Mouse (Mus musculus) cerebellum, adult 18-20 months (tissue): ENCODE measurements at regions not wholly inside any gene's neighbourhood (a gene's known extent, or its start where the extent isn't known, plus 50 kb on each side); places are given as distances from the start of the nearest gene placed in this dataset.

Experiments used
- DNase-seq, 2 experiments: peaks; one replicate each; pipeline ENCODE4 v3.0.0; 2021

DNA sequence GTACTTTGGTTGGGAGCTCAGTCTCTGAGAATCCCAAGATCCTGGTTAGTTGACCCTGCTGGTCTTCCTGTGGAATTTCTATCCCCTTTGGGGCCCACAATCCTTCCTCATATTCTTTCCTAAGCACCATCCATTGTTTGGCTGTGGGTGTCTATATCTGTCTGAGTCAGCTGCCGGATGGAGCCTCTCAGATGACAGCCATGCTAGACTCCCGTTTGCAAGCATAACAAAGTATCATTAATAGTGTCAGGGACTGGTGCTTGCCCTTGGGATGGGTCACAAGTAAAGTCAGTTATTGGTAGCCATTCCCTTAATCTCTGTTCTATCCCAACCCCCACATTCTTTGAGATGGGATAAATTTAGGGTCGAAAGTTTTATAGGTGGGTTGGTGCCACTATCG is 382.1 kb upstream of the Pou3f3 start:
- DNase-seq, result no peak

DNA sequence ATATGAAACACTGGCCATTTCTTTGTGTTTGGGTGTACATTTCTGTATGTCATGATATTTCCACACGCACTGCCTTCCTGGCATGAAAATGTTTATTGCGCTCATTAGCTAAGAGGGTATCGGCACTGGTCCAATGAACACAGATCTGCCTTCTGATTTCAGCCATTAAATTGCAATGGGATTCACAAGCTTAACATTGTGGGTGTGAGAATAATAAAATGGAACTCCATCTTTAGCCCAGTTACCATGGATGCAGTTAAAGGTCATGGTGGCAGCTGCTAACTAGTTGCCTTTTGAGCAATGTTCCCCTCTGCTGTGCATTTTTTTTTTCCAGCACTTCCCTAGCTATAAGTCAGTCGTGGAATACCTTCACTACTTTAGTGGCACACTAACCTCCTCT is 343.7 kb upstream of the Pou3f3 start:
- no peak for DNase-seq

DNA sequence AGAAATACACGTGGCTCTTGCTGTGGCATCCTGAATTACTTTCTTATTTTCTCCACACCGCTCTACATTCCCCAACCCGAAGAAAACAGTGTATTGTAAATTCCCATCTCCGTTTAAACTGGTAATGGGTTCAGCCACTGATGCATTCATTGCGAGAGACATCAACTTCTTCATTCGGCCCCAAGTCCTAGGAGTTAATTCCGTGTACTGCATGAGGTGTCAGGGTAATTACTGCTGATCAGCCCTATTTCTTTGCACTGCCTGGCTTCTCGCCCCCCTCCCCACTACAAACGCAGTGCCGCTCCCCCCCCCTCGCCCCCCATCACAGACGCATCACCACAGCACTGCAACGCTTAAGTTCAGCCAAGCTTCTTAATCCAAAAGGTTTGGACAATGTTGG is 343.2 kb upstream of the Pou3f3 start:
- no peak for DNase-seq

DNA sequence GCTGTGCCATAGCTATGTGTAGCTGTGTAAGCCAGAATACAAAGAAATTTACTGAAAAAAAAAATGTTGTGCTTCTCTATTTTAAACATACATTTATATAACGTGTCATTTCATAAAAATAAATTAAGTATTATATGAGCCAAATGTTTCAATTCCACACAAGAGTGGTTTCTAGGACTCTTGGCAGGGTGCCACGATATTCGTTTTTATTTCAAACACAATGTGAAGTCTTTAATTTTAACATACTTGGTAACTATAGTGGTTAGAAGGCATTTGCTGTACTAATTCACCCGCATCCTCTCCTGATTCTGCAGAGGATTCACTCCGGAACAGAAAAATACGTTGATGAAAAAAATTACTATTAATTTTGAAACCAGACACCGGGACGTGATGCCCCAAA is 342.5 kb upstream of the Pou3f3 start:
- no peak for DNase-seq

DNA sequence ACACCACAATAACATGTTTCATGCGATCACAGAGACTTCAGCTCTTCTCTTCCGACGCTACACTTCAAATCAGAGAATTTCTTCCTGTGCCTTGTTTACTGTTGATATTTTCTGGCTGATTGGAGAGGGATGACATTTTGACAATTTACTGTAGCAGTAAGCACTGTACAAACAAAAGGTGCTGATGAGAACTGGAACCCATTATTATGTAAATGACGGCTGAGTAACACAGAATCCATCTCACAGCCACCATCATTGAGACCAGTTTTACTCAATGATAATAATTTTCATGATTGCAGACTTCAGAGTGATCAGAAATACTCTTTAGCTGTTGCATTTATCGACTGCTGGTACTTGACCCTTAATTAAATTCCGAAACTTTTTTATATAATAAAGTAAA is 341.5 kb upstream of the Pou3f3 start:
- DNase-seq, result no peak

DNA sequence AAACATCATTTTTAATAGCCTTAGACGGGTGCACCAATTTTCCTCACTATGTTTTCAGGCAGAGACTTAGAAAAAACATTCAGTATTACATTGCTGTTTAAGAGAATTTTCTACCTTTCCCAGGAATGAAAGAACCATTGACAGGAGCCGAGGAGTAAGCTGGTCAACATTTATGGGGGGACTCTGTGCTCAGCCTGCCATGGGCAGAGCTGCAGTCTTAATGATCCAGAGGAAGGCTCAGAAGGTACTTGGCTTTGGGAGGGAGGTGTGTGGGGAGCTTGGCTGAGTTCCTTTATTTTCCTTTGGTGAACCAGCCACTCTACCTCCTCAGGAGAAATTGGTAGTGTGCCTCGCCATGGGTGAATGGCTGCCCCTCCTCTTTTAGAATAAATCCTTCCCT is 333.1 kb upstream of the Pou3f3 start:
- DNase-seq, result no peak

DNA sequence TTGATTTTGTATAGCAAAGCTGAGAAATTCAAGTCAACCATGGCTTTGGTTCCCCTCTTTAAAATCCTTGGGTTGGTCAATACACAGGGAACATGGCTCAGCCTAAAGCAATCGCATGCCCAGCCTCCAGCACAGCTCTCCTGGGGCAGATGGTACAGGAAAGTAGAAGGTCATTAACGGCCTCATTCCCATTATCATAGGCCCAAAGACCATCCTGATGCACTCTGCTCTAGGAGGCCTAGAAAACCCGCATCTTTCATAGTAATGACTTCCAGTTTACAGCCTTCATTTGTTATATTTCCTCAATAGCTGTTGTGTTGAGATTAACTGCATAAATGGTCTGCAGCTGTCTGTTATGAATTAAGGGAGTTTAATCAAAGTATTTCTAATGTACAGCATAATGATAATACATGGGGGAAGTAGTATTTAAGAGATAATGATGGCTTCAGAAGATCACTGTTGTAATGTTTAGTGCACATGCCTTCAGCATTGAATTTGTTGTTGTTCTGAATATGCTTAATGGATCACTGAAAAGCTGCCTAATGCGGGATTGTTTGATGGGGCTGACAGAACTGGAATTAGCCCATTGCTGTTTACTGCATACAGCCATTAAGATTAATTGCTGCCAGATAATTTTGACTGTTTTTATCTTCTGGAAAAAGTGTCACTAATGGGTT is 329.8 kb upstream of the Pou3f3 start:
- DNase-seq, result no peak

DNA sequence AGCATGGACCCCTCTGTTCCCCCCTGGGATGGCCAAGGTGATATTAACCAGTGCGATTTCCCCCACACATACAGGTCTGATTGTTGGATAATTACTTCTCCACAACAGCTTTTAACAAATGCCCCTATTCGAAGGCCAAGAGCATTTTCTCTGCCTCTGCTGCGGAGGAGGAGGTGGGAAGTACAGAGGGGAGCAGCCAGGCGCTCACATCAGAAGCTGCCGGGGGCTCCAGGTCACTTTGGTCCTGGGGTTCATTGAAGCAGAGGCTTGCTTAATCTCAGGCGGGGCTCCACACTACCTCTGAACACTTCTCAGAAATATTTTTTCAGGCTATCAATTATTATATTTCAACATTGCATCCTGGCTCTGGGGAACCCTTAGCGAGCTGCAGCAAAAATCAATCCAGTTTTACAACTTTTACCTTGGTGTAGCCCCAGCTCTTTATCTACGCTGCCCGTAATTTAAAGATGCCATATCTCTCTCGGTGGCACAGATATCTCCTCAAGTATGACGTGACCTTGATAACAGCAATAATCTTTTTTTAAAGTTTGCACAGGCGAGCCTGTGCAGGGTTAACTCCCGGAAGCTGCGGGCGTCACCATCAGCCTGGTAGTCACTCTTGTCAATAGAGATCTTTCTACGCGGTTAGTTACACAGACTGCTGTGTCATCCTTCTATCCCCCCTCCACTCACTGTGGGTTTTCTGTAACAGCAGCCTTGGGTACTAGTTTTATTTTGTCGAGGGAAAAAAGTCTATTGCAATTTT is 307.5 kb upstream of the Pou3f3 start:
- no peak for DNase-seq

DNA sequence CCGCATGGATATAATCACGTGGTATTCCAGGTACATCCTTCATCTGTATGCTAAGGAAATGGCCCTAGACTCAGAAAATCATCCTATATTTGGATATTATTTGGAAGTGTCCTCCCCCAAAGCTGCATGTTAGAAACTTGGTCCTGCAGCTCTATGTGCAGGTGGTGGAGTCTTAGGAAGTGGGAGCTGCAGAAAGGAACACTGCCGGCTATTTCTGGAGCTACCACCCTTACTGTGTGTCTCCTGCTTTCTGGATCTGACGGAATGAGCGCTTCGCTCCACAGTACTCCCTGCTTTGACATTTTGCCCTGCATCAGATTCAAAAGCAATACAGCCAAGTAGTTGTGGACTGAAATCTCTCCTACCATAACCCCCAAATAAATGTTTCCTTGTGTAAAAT is 306.8 kb upstream of the Pou3f3 start:
- DNase-seq, result no peak

DNA sequence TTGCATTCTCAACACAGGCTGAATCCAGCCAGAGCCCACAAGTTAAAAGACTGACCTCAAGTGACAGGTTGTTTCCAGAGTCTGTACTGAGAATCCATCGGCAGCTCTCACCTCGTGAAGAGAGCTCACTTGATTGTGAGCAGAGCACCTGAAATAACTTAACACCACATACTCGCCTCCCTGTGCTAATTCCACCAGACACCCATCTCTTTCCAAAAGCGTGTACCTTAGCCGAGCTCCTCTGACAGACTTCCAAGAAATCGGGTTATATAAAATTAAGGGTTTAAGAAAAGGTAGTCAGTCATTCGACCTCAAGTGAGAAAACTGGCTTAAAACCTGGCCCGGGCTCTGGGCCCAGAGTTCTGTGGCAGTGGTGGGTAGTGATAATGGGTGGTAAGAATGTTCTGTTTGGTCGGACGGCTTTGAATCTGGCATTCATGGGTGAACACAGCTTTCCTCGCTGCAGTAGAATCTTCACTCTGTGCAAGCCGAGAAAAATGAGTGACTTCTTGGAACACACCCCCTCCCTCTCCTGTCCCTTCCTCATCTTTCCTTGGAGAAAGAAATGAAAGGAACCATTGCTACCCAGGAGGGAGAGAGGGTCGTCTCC is 299.8 kb upstream of the Pou3f3 start:
- no peak for DNase-seq

DNA sequence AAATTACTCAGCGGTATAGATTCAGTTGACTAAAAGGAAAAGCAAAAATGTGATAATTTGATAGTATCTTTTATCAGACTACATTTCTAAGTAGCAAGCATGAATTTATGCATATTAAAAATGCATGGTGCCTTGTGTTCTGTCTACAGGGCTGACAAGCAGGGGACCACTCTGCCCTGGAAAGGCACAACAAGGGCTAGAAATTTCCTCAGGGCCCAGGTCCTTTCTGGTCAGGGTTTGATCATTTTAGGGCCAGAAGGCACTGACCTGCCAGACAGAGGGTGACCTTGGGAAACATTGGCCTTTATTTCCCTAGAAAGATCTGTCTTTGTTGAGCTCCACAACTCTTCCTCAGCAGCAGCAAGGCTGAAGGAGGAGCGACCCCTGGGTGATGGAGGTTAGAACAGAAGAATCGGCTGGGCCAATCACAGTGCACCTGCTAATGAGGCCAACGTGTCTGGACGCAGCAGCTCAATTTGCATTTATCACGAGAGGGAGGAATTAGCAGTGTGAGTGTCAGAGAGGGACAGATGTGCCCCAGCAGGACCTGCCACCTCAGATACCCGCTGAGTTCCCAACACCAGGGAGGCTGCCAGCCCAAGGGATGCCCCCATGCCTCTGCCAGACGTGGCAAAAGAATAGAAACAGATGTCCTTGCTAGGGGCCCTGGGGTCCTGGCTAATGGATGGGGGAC is 297.0 kb upstream of the Pou3f3 start:
- DNase-seq, result no peak

DNA sequence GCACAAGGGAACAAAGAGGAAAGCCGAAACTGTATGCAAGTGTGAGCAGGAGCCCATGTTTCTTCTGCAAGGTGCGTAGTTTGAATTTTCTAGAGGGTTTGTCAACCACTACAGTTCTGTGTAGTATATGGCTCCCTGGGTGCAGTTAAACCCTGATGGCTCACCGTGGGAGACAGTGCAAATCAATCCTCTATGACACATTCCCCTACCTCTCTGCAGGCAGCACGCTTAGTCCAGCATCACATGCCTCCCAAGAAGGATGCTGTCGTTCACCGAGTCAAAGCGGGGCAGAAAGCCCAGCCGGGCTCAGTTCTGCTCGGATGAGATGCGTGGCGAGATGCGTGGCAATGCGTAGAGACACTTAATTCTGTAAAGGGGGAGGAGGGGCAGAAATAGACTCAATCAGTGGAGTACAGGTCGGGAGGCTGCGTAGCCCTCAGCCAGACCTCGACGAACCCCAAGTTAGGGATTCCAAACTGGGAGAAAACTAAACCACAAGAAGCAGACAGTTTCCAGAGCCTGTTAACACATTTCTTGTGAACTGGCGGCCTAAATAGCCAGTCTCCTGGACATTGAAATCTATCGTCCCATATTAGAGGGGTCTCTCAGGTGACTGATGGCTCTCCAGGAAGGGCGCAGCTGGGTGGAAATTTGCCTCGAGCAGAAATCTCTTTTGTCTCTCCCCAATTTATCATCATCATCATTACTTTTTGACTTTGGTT is 279.6 kb upstream of the Pou3f3 start:
- DNase-seq, result no peak

DNA sequence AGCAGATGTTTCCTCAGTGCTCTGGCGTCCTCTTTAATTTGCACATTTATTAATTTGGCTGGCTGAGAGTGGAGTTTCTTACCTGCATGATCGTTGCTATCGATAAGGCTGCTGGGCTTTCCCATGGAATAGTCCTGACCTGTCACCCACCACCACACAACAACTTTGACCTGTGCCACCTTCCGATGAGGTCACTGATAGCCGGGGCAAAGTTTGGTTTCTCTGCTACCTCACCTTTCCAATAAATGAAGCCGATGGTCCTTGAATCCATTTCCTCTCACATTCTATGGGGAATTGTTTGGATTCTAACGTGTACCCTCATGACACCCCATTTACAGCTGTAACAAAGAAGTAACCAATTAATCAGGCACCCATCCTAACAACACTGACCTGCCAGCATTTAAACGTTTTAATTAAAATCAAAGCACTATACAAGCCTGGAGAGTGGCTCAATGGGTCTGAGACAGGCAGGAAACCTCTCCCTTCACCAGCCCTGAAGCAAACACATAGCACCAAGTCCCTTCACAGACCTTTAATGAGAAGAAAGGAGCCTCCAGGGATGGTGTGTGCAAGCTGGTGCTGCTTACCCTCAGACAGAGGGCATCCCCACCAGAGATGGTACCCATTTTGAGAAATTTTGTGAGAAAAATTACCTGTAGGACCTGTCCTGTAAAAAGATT is 278.9 kb upstream of the Pou3f3 start:
- no peak for DNase-seq

DNA sequence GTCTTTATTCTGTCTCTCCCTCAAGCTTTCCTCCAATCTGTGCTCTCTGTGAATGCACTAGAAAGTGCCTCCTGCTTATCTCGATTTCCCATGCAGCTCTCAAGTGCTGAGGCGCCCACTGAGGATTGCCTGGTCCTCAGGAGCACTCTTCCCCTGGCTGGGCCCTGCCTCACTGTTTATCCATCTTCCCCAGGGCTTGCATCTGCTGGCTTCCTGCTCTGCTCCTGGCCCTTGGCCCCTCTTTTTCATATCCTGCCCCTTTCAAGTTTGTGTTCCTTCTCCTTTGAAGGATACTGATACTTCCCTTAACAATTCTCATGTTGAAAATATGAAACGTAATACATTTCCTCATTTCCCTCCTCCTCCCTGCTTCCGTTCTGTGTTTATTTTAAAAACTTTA is 277.8 kb upstream of the Pou3f3 start:
- DNase-seq, result no peak

DNA sequence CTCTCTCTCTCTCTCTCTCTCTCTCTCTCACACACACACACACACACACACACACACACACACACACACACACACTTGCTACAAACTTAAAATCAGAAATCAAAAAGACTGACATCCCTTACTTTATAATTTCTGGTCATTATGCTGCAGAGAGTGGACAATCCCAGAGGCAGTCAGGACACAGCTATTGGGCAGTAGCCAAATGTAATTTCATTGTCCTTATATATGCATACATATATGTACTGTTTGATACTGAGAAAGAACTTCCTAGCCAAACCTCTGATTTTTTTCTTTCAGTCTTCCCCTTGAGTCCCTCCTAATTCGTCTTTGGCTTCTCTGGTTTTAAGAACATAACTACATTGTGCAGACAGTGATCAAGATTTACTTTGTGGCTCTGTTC is 277.3 kb upstream of the Pou3f3 start:
- DNase-seq, result no peak

DNA sequence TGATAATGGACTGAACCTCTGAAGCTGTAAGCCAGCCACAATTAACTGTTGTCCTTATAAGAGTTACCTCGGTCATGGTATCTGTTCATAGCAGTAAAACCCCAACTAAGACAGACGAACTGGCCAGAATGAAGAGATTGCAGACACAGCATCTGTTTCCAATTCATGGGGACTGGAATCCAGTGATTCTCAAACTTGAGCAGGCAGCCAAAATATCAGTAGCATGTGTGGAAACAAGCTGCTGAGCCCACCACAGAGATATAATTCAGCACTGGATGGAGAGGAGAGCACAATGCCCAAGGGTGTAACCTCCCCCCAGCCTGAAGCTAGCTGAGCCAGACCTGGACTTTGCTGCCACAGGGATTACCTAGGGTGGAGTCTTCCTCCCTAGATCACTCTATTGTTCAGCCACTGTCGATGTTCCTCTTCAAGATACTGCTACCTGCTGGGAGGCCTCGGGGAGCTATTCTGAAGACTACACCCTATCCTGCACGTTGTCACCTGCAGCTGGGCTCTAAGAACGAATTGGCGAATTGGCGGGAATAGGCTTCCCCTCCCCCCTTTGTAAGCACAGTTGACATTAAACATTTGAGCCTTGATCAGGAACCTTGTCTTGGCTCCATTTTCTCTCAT is 259.1 kb upstream of the Pou3f3 start:
- DNase-seq, result no peak

DNA sequence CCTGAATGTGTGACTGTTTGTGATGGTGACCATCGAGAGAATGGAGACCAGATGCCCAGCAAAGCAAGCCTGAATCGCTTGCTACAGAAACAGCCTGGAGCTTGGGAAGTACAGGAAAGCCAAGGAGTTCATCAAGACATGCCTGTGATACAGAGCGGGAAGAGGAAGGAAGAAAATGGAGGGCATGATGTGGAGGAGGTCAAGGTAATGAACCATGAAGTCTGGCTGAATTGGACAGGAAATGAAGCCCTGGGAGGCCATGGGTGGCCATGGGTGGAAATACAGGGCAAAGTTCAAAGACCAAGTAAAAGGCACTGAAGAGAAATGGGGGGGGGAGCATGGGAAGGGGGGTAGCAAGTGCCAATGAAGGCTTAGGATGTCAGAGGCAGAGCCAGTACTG is 227.2 kb upstream of the Pou3f3 start:
- DNase-seq, result no peak

DNA sequence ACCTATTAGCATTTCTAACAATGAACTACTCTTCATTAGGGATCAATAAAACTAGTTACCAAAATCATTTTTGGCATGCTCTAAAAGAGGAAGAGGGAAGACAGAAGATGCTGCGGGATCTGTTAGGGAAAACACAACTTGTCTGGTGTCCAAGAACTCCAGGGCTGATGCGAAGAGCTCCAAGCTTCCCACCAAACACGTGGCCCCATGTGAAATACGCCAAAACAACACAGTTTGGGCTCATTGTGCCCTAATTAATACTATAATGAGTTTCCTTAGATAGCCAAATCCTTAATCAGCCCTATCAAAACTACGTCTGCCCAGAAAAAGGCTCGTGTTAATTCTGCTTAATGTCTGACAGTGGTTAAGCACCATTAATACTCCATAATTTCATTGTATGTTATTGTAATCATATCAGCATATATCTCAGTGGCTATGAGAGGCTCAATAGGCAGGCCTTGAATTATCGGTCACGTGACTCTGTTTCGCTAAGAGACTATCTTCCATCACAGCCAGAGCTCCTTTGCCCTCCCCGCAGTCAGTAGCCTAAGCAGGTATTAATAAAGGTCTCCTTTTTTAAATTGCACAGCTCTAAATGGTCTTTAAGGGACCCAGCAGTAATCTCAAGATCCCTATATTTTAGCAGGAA is 223.6 kb upstream of the Pou3f3 start:
- DNase-seq, result no peak

DNA sequence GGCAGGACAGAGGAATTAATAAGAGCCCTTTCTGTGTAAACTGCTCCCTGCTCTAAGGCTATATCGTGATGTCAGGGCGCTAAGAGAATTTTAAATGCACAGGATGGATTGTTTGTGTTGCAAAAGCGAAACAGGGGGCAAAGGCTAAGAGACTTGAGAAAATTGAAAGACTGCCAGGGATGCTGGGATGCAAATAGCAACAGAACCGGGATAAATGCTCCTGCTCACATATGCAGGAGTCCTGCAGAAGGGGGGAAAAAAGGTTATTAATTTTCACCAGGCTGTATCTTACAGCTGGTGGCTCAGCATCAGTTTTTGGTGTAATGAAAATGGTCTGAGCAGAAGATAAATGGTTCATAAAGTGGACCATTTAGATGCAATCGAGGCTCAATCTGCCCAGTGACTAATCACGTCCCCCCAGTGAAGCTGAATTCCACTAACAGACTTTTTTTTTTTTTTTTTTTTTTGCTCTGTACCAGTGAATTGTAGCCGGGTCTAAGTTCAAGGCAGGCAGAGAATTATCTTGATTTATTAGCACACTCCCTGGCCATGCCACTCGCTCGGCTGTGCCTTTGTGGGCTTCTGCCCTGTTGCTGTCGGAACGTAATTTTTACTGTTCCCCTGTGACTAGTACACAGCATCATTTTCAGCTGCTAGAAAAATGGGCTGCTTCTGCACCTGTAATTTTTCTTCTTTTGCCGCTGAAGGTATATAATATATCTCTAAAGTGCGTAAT is 222.9 kb upstream of the Pou3f3 start:
- no peak for DNase-seq

DNA sequence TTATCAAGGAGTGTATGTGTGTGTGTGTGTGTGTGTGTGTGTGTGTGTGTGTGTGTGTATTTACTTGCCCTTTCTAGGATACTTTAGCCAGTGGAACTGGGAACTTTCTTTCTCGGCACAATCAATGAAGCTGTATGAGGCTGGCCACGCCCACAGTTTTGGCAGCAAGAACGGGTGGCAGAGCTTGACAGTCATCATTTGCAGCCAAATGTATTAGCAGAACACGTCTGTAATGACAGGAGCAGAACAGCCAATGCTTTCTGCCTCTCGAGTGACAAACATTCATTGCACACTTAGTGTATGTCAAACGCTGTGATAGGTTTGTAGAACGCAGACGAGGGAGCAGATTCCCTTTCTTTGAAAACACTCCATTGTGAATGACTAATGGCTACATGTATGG is 221.4 kb upstream of the Pou3f3 start:
- DNase-seq, result no peak

DNA sequence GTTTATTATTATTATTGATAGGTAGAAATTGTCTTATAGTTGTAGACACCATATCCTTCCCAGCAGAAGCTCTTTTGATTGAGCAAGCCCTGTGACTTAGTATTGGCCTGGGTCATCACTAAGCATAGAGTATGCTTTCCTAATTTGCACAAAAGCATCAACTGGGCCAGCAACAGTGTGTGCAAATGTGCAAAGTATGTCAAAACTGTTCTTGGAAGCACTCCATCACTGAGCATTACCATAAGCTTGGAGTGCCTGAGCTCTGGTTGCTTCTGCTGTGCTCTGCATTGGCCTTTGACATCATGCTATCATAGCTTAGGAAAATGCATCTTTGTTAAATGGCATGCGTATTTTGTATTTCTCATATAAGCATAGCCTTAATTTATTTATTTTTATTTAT is 220.7 kb upstream of the Pou3f3 start:
- no peak for DNase-seq
